Mouse (Mus musculus) kidney, adult 2 months (tissue): ENCODE results near the gene Rpl28. TPM values are rescaled to one million over a fixed set of nuclear protein-coding genes. Genes with fewer than 3 reads are reported as not detected.

Source experiments
- DNase-seq: peaks from one replicate; pipeline ENCODE4 v3.0.0; 2021
- H3K27ac ChIP-seq: fragments of 200-500 bp; 2 replicates; pipeline ENCODE4 v1.5.1; 2012; ENCODE audit warnings: low read depth, low read length, control low read depth, inconsistent platforms; ENCODE audit not compliant: insufficient read depth
- H3K27me3 ChIP-seq: fragments of 200-500 bp; replicated peaks from 2 replicates; pipeline ENCODE4 v1.6.1; 2012; ENCODE audit warnings: mild to moderate bottlenecking, moderate library complexity, low read length, inconsistent platforms; ENCODE audit not compliant: control insufficient read depth, insufficient read depth
- H3K36me3 ChIP-seq: fragments of 200-500 bp; 2 replicates; pipeline ENCODE4 v1.6.1; 2012; ENCODE audit warnings: mild to moderate bottlenecking, moderate library complexity, low read length, inconsistent platforms; ENCODE audit not compliant: control insufficient read depth, insufficient read depth
- H3K4me1 ChIP-seq: fragments of 200-500 bp; 2 replicates; pipeline ENCODE4 v1.6.1; 2011; ENCODE audit warnings: low read length; ENCODE audit not compliant: control insufficient read depth, insufficient read depth
- H3K4me3 ChIP-seq: fragments of 200-500 bp; 2 replicates; pipeline ENCODE4 v1.5.1; 2011; ENCODE audit warnings: mild to moderate bottlenecking, low read depth, low read length, control low read depth; ENCODE audit not compliant: insufficient read depth
- CTCF ChIP-seq: fragments of 200-500 bp; conservative IDR thresholded peaks from 2 replicates; pipeline ENCODE4 v1.5.1; 2011; ENCODE audit warnings: low read depth, mild to moderate bottlenecking, control low read depth, low read length, moderate library complexity, mixed read lengths; ENCODE audit not compliant: insufficient read depth, insufficient read length
- POLR2A ChIP-seq: fragments of 200-500 bp; IDR thresholded peaks from one replicate; pipeline ENCODE4 v1.6.1; 2011; ENCODE audit warnings: low read depth, low read length, control low read depth
- WGBS: fragments of 180-500 bp; shearing (Covaris S2); methylation state at CpG from one replicate; pipeline ENCODE4 v1.1.7; 2018; 5-methylcytosine and 5-hydroxymethylcytosine counted together
- polyA plus RNA-seq: library from polyadenylated mRNA; depleted of rRNA; stranded (reverse); fragments of >200 nt; gene quantifications from 2 replicates; pipeline ENCODE4 v1.2.3, GENCODE M21; 2012; rRNA removed

The Rpl28 gene
- polyA plus RNA-seq, 1 experiment, result 597 TPM

GRCm38 (mm10) chr7:4842077-4842476 is 49.4 kb downstream of the Rpl28 start:
- no peaks in the 10 kb centered on the region for H3K27me3 ChIP-seq
- 63% methylated on average over 5 of the region's 5 CpGs for WGBS
- DNase-seq, result no peak
- no peak overlapping the region for H3K4me3 ChIP-seq
- no peak overlapping the region for H3K27ac ChIP-seq
- TF ChIP-seq POLR2A (no peak), CTCF (no peak)
- H3K36me3 ChIP-seq, result no peaks in the 10 kb centered on the region
- H3K4me1 ChIP-seq, result no peaks in the 10 kb centered on the region

- Histone ChIP-seq H3K27me3 (no peaks in the 10 kb centered on the region), H3K27ac (no peak overlapping the region), H3K4me1 (no peaks in the 10 kb centered on the region), H3K36me3 (no peaks in the 10 kb centered on the region), H3K4me3 (no peak overlapping the region)
- 4% methylated on average over 16 of the region's 16 CpGs for WGBS
- no peak for DNase-seq
- TF ChIP-seq POLR2A (no peak), CTCF (no peak)
Observed at GRCm38 (mm10) chr7:4842634-4843131, 50.0 kb downstream of the Rpl28 start.

GRCm38 (mm10) chr7:4843604-4844244 is 51.0 kb downstream of the Rpl28 start:
- 3% methylated on average over 34 of the region's 34 CpGs for WGBS
- no peak for DNase-seq
- no peak overlapping the region for H3K27ac ChIP-seq

GRCm38 (mm10) chr7:4844245-4844916 is 51.7 kb downstream of the Rpl28 start, which contains the start of gene Shisa7:
Gene Shisa7 (minus strand): TSS chr7:4844696.
- H3K27ac ChIP-seq, result no peak within 1 kb of the TSS
- 3% methylated on average over 40 of the region's 41 CpGs for WGBS
- no peak for TF ChIP-seq POLR2A
- no peak for TF ChIP-seq CTCF
- no peaks in the 10 kb centered on the region for H3K4me1 ChIP-seq
- no peak for DNase-seq
- no peak within 1 kb of the TSS for H3K4me3 ChIP-seq
- no peaks in the 10 kb centered on the region for H3K36me3 ChIP-seq
- no peaks in the 10 kb centered on the region for H3K27me3 ChIP-seq

More at GRCm38 (mm10) chr7:4843604-4844244, 51.0 kb downstream of the Rpl28 start:
- Histone ChIP-seq H3K4me1 (no peaks in the 10 kb centered on the region), H3K36me3 (no peaks in the 10 kb centered on the region), H3K4me3 (no peak overlapping the region), H3K27me3 (no peaks in the 10 kb centered on the region)
- TF ChIP-seq POLR2A (no peak), CTCF (no peak)

Other genes with a start within 250 kb of the Rpl28 start
- gene Syt5, start 245.3 kb upstream of the Rpl28 start, polyA plus RNA-seq, result 0.55 and 1.0 TPM in 2 replicates
- gene Ptprh, start 188.8 kb upstream of the Rpl28 start, polyA plus RNA-seq, result 0.22 and 0.24 TPM in 2 replicates
- 83.0 and 86.5 TPM in 2 replicates for gene Tmem86b, start 161.5 kb upstream of the Rpl28 start, polyA plus RNA-seq
- gene Ppp6r1, start 133.9 kb upstream of the Rpl28 start, polyA plus RNA-seq, result 103 and 109 TPM in 2 replicates
- 36.6 and 39.4 TPM in 2 replicates for gene Hspbp1, start 107.8 kb upstream of the Rpl28 start, polyA plus RNA-seq
- 1.7 and 2.3 TPM in 2 replicates for gene Brsk1, start 102.3 kb upstream of the Rpl28 start, polyA plus RNA-seq
- gene Tmem150b, start 67.6 kb upstream of the Rpl28 start, polyA plus RNA-seq, result 0.57 and 0.59 TPM in 2 replicates
- 83.2 and 101 TPM in 2 replicates for gene Kmt5c, start 52.8 kb upstream of the Rpl28 start, polyA plus RNA-seq
- gene Cox6b2, start 39.8 kb upstream of the Rpl28 start, polyA plus RNA-seq, result 62.7 and 84.5 TPM in 2 replicates
- 0.08 and 0.09 TPM in 2 replicates for gene Fam71e2, start 21.6 kb upstream of the Rpl28 start, polyA plus RNA-seq
- gene Il11, start 10.0 kb upstream of the Rpl28 start, polyA plus RNA-seq, result 0.13 and 0.24 TPM in 2 replicates
- gene Tmem190, start 9.9 kb upstream of the Rpl28 start, polyA plus RNA-seq, result 0.31 TPM in 1 of 2 replicates, not detected in the other
- gene Tmem238, start 3.2 kb upstream of the Rpl28 start, polyA plus RNA-seq, result 57.8 and 87.8 TPM in 2 replicates
- gene Ube2s, start 19.7 kb downstream of the Rpl28 start, polyA plus RNA-seq, result 240 and 301 TPM in 2 replicates
- 14.1 and 17.3 TPM in 2 replicates for gene Shisa7, start 51.8 kb downstream of the Rpl28 start, polyA plus RNA-seq
- 41.1 and 47.9 TPM in 2 replicates for gene Isoc2b, start 77.4 kb downstream of the Rpl28 start, polyA plus RNA-seq
- 174 and 182 TPM in 2 replicates for gene Isoc2a, start 84.3 kb downstream of the Rpl28 start, polyA plus RNA-seq
- 0.16 TPM in 1 of 2 replicates, not detected in the other for gene Gm36210, start 113.6 kb downstream of the Rpl28 start, polyA plus RNA-seq
- gene Zfp628, start 122.3 kb downstream of the Rpl28 start, polyA plus RNA-seq, result 12.6 and 14.4 TPM in 2 replicates
- 5.5 and 5.7 TPM in 2 replicates for gene Nat14, start 129.2 kb downstream of the Rpl28 start, polyA plus RNA-seq
- 1.8 and 2.1 TPM in 2 replicates for gene Ssc5d, start 132.9 kb downstream of the Rpl28 start, polyA plus RNA-seq
- 0.11 and 1.6 TPM in 2 replicates for gene Sbk2, start 171.5 kb downstream of the Rpl28 start, polyA plus RNA-seq
- gene Sbk3, start 178.3 kb downstream of the Rpl28 start, polyA plus RNA-seq, result 0.14 and 0.19 TPM in 2 replicates
- gene Zfp579, start 203.3 kb downstream of the Rpl28 start, polyA plus RNA-seq, result 49.9 and 55.2 TPM in 2 replicates
- gene Zfp524, start 221.5 kb downstream of the Rpl28 start, polyA plus RNA-seq, result 35.7 and 49.6 TPM in 2 replicates
- gene Fiz1, start 221.8 kb downstream of the Rpl28 start, polyA plus RNA-seq, result 25.4 and 27.5 TPM in 2 replicates
- gene Gm44973, start 222.6 kb downstream of the Rpl28 start, polyA plus RNA-seq, result 0.14 TPM in 1 of 2 replicates, not detected in the other
- gene Zfp865, start 227.5 kb downstream of the Rpl28 start, polyA plus RNA-seq, result 21.3 and 25.1 TPM in 2 replicates
- gene Ccdc106, start 227.7 kb downstream of the Rpl28 start, polyA plus RNA-seq, result 2.3 and 3.0 TPM in 2 replicates
- gene 4632433K11Rik, start 241.2 kb downstream of the Rpl28 start, polyA plus RNA-seq, result not detected in 2 replicates
- gene Zfp784, start 245.6 kb downstream of the Rpl28 start, polyA plus RNA-seq, result 6.4 and 6.8 TPM in 2 replicates